Mouse (Mus musculus): ENCODE data around the gene Olfr482. TPM values are rescaled to one million over a fixed set of nuclear protein-coding genes. Genes with fewer than 3 reads are reported as not detected.

Olfr482 gene
- 2.1 and 2.4 TPM in 2 replicates for total RNA-seq (2023)

DNA sequence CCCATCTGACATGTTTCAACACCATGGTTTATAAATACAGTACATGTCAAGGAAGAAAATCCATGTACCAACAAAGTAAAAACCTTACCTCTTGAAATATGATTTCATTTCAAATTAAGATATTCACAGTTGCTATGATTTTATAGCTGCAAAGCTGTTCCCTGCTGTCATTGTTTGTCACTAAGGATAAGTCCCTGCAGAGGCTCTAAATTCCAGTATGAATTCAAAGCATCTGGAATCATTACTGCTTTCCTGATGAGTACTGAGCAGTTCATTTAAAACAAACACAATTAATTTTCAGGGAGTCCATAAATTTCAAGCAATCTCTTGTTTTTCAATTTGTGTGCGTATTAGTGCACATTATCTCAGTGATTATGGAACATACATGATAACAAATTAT, at the start of gene Olfr482:
Gene Olfr482, minus strand, starts transcription at position 101 of the 400 bp plus-strand sequence.

DNA sequence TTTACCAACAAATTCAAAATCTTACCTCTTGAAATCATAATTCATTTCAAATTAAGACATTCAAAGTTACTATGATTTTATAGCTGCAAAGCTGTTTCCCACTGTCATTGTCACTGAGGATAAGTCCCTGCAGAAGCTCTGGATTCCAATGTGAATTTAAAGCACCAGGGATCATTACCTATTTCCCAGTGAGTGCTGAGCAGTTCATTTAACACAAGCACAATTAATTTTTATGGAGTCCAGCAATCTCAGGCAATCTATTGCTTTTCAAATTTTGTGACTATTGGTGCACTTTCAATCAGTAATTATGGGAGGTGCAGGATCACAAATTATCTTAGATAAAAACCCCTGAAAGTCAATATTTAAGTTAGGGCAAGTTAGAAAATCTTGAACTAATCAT, 30.0 kb upstream of the Olfr482 start, which contains the start of gene Olfr484:
Gene Olfr484, minus strand, starts transcription at position 101 of the 400 bp plus-strand sequence.

DNA sequence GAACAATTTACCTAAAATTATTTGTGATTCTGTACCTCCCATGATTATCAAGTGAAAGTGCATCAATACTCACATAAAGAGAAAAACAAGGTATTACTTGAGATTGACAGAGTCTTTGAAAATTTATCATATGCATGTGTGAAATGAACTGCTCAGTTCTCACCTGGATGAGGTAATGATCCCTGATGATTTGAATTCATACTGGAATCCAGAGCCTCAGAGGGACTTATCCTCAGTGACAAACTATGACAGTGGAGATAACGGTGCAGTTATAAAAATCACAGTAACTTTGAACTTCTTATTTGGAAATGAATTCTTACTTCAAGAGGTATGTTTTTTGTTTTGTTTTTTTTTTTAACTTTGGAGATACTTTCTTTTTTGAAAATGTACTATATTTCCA, 3.2 kb upstream of the Olfr482 start, which contains the start of gene Olfr483:
Gene Olfr483, plus strand, starts transcription at position 301 of the 400 bp plus-strand sequence.

DNA sequence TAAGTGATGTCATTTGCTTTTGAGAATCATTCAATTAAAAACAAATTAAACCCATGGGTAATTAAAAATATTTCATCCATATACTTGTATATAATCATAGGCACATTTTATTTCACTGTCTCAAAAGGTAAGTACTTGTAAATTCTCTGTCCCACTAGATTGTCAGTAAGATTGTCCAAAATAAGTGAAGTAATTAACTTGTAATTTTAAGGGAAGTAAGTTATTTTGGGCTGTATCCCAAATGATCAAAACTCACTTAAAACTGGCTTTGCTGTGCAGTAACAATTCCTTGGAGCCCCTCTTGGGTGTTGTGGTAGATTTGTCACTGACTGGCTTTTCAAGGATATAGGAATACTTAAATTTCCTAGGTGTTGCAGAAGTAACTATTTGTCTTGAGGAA, 17.8 kb downstream of the Olfr482 start, which contains the start of gene Olfr481:
Gene Olfr481, plus strand, starts transcription at position 301 of the 400 bp plus-strand sequence.

DNA sequence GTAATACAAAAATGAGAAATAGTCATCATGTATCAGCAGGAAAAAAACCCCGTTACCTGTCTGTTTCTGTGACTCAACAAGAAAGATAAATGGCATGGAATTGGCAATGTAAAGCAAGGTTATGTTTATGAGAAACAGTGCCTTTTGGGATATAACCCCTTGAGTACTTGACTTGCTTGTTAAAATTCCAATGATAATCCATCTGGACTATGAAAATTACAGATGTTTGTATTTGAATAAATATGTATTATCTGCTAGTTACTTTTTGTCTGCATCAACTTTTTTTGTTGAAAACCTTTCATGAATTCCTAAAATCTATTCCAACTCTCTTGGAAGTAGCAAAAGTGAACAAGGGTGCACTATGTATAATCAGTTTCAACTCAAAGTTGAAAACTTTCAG, 30.1 kb downstream of the Olfr482 start, which contains the start of gene Olfr480:
Gene Olfr480, minus strand, starts transcription at position 101 of the 400 bp plus-strand sequence.

DNA sequence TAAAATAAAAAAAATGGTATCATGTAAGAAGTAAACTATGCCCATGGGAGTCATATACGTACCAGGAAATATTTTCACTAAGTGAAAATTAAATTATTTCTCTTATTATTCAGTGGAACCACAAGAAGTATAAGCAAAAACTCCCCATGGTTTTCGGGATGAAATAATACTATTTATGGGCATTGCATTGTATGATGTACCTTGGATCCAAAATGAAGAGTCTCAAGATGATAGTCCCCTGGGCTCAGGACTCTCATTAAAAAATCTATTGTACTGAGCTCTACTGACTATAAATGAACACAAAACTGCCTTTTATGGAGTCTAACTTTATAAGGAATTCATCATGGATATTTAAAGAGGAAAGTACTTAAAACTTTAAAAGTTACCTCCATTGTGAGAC, 47.0 kb downstream of the Olfr482 start, which contains the start of gene Olfr479:
Gene Olfr479, plus strand, starts transcription at position 301 of the 400 bp plus-strand sequence.

Other genes with a start within 250 kb of the Olfr482 start
- gene Olfr472, start 199.7 kb downstream of the Olfr482 start, total RNA-seq (2023) = not detected in 2 replicates
- gene Olfr473, start 167.1 kb downstream of the Olfr482 start, total RNA-seq (2023) = not detected in 2 replicates
- not detected in 2 replicates for gene Olfr474, start 142.9 kb downstream of the Olfr482 start, total RNA-seq (2023)
- gene Olfr476, start 132.8 kb downstream of the Olfr482 start, total RNA-seq (2023) = not detected in 2 replicates
- not detected in 2 replicates for gene Olfr477, start 110.9 kb downstream of the Olfr482 start, total RNA-seq (2023)
- gene Olfr478, start 63.6 kb downstream of the Olfr482 start, total RNA-seq (2023) = not detected in 2 replicates
- not detected in 2 replicates for gene Olfr479, start 46.9 kb downstream of the Olfr482 start, total RNA-seq (2023)
- gene Olfr480, start 30.2 kb downstream of the Olfr482 start, total RNA-seq (2023) = not detected in 2 replicates
- not detected in 2 replicates for gene Olfr481, start 17.7 kb downstream of the Olfr482 start, total RNA-seq (2023)
- gene Olfr483, start 3.3 kb upstream of the Olfr482 start, total RNA-seq (2023) = not detected in 2 replicates
- gene Olfr484, start 29.9 kb upstream of the Olfr482 start, total RNA-seq (2023) = not detected in 2 replicates
- gene Olfr485, start 62.3 kb upstream of the Olfr482 start, total RNA-seq (2023) = not detected in 2 replicates
- not detected in 2 replicates for gene Olfr486, start 75.2 kb upstream of the Olfr482 start, total RNA-seq (2023)
- not detected in 2 replicates for gene Olfr487, start 117.0 kb upstream of the Olfr482 start, total RNA-seq (2023)
- not detected in 2 replicates for gene Olfr488, start 160.8 kb upstream of the Olfr482 start, total RNA-seq (2023)
- not detected in 2 replicates for gene Olfr490, start 191.3 kb upstream of the Olfr482 start, total RNA-seq (2023)
- gene Olfr491, start 215.9 kb upstream of the Olfr482 start, total RNA-seq (2023) = not detected in 2 replicates
- not detected in 2 replicates for gene Olfr492, start 226.1 kb upstream of the Olfr482 start, total RNA-seq (2023)
- gene Olfr493, start 249.4 kb upstream of the Olfr482 start, total RNA-seq (2023) = not detected in 2 replicates